Mouse (Mus musculus) limb, embryonic 11.5 days (tissue): ENCODE results near the gene Smoc1. TPM values are rescaled to one million over a fixed set of nuclear protein-coding genes. Genes with fewer than 3 reads are reported as not detected.
A peak's percentile ranks its signal among the peaks of the same experiment; 100 is the strongest.

Experiments used
- ATAC-seq: fragments of 200-750 bp; cut with Nextera tagmentation; 2 replicates; pipeline ENCODE4 v1.8.0; 2017; ENCODE audit warnings: low read depth; ENCODE audit not compliant: insufficient number of reproducible peaks, low FRiP score, low TSS enrichment
- DNase-seq: peaks from one replicate; pipeline ENCODE4 v3.0.0-alpha.2; 2015; ENCODE audit warnings: low spot score
- H3K27ac ChIP-seq: fragments of 300-500 bp; sonication (generic); replicated peaks from 2 replicates; pipeline ENCODE4 v1.5.1; 2014; ENCODE audit warnings: low read depth, mild to moderate bottlenecking, low read length
- H3K27me3 ChIP-seq: fragments of 300-500 bp; sonication (generic); 2 replicates; pipeline ENCODE4 v1.6.1; 2014; ENCODE audit warnings: mild to moderate bottlenecking, low read length, mixed read lengths; ENCODE audit not compliant: control insufficient read depth, insufficient read depth
- H3K36me3 ChIP-seq: fragments of 300-500 bp; sonication (generic); 2 replicates; pipeline ENCODE4 v1.6.1; 2014; ENCODE audit warnings: mild to moderate bottlenecking, low read length, moderate library complexity, mixed read lengths; ENCODE audit not compliant: control insufficient read depth, insufficient read depth
- H3K4me1 ChIP-seq: fragments of 300-500 bp; sonication (generic); 2 replicates; pipeline ENCODE4 v1.6.1; 2014; ENCODE audit warnings: low read length, mixed read lengths; ENCODE audit not compliant: control insufficient read depth, insufficient read depth
- H3K4me2 ChIP-seq: fragments of 300-500 bp; sonication (generic); 2 replicates; pipeline ENCODE4 v1.6.1; 2014; ENCODE audit warnings: low read depth, mild to moderate bottlenecking, moderate library complexity; ENCODE audit not compliant: severe bottlenecking
- H3K4me3 ChIP-seq: fragments of 300-500 bp; sonication (generic); 2 replicates; pipeline ENCODE4 v1.5.1; 2014; ENCODE audit warnings: low read depth, low read length
- H3K9ac ChIP-seq: fragments of 300-500 bp; sonication (generic); 2 replicates; pipeline ENCODE4 v1.6.1; 2014; ENCODE audit warnings: mild to moderate bottlenecking, low read length
- H3K9me3 ChIP-seq: fragments of 300-500 bp; sonication (generic); 2 replicates; pipeline ENCODE4 v1.6.1; 2016; ENCODE audit warnings: low read length; ENCODE audit not compliant: control insufficient read depth
- WGBS: fragments of 180-500 bp; shearing (Covaris S2); extraction: QIAGEN DNeasy Blood & Tissue Kit; methylation state at CpG from one replicate; pipeline ENCODE4 v1.1.7; 2014; 5-methylcytosine and 5-hydroxymethylcytosine counted together
- polyA plus RNA-seq: library from polyadenylated mRNA; unstranded; fragments of >200 nt; fragmentation: Nextera tagmentation; extraction: Ambion mirVana; gene quantifications from 2 replicates; pipeline ENCODE4 v1.2.1, GENCODE M21; 2014

The Smoc1 gene
- polyA plus RNA-seq, 1 experiment from 2014 or later: 15.6 TPM

GRCm38 (mm10) chr12:81193968-81194367 lies 167.4 kb downstream of the Smoc1 start:
- H3K4me2 ChIP-seq: no peak overlapping the region
- no peak for ATAC-seq
- DNase-seq: no peak
- no peaks in the 10 kb centered on the region for H3K27me3 ChIP-seq
- no peak overlapping the region for H3K4me3 ChIP-seq
- H3K27ac ChIP-seq: no peak overlapping the region
- H3K9me3 ChIP-seq: no peaks in the 10 kb centered on the region
- no peaks in the 10 kb centered on the region for H3K36me3 ChIP-seq
- H3K4me1 ChIP-seq: no peaks in the 10 kb centered on the region
- H3K9ac ChIP-seq: no peak overlapping the region
- 90% methylated on average over 2 of the region's 2 CpGs for WGBS

GRCm38 (mm10) chr12:81197468-81198075 lies 171.0 kb downstream of the Smoc1 start:
- Histone ChIP-seq H3K4me3 (no peak overlapping the region), H3K36me3 (no peaks in the 10 kb centered on the region), H3K9me3 (no peaks in the 10 kb centered on the region), H3K27me3 (no peaks in the 10 kb centered on the region), H3K9ac (no peak overlapping the region), H3K27ac (no peak overlapping the region), H3K4me1 (no peaks in the 10 kb centered on the region), H3K4me2 (no peak overlapping the region)
- ATAC-seq (no peak), DNase-seq (no peak)
- 77% methylated on average over 5 of the region's 5 CpGs for WGBS

DNA sequence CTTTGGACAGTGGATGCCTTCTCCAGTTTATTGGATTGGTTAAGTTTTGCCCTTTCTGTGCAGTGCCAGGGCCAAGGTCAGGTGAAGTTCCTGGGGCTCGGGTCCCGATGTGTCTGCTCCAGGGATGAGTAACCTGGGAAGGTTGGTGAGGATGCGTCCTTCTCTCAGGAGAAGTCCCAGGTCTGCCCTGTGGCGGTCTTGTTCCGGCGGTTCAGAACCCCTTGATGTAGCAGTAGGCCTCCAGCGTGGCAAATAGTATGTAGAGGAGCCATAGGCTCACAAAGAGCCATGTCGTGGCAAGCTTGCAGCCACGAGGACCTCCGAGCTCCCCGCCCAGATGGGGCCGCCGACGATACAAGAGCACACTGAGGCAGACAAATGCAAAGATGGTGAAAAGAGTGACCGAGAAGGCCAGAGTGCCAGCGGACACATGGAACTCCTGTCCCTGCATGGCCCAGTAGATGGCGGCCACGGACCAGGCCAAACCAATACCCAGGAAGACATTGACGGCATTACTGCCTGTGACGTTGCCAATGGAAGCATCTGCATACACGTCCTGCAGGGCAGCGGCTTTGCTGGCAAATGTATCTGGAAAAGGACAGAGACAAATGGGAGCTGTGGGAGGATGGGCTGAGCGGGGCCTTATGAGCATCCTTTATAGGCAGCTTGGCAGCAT lies 172.8 kb downstream of the Smoc1 start:
- Histone ChIP-seq H3K27ac (no peak overlapping the region), H3K9me3 (no peaks in the 10 kb centered on the region), H3K4me2 (no peak overlapping the region; the same call in 1 of the 2 replicates), H3K36me3 (no peaks in the 10 kb centered on the region), H3K27me3 (no peaks in the 10 kb centered on the region), H3K9ac (no peak overlapping the region), H3K4me1 (no peaks in the 10 kb centered on the region), H3K4me3 (no peak overlapping the region)
- WGBS: 34% methylated on average over 23 of the region's 23 CpGs
- DNase-seq (peak; percentile 80), ATAC-seq (no peak)

DNA sequence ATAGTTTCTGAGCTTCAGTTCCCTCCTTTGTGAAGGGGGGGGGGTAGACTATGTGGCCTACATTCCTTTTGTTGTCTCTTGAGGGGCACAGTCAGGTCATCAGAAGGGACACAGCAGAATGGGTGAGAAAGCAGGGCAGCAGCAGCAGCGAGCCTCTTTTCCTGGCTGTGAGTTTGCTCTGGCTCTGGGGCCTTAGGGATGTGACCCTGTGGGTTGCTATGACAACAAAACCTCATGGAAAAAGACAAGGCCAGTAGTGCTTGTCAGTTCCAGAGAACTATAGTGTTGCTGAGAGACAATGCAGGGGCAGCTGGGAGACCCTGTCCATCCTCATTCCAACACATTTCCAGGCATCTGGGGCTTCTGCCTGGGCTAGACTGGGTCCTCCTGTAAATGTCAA lies 176.6 kb downstream of the Smoc1 start:
- H3K9ac ChIP-seq: no peak overlapping the region
- 50% methylated on average over 1 of the region's 1 CpGs for WGBS
- no peaks in the 10 kb centered on the region for H3K4me1 ChIP-seq
- no peaks in the 10 kb centered on the region for H3K27me3 ChIP-seq
- no peaks in the 10 kb centered on the region for H3K9me3 ChIP-seq
- no peak overlapping the region for H3K4me3 ChIP-seq
- H3K27ac ChIP-seq: no peak overlapping the region
- no peaks in the 10 kb centered on the region for H3K36me3 ChIP-seq
- no peak for DNase-seq
- no peak for ATAC-seq
- no peak overlapping the region for H3K4me2 ChIP-seq

DNA sequence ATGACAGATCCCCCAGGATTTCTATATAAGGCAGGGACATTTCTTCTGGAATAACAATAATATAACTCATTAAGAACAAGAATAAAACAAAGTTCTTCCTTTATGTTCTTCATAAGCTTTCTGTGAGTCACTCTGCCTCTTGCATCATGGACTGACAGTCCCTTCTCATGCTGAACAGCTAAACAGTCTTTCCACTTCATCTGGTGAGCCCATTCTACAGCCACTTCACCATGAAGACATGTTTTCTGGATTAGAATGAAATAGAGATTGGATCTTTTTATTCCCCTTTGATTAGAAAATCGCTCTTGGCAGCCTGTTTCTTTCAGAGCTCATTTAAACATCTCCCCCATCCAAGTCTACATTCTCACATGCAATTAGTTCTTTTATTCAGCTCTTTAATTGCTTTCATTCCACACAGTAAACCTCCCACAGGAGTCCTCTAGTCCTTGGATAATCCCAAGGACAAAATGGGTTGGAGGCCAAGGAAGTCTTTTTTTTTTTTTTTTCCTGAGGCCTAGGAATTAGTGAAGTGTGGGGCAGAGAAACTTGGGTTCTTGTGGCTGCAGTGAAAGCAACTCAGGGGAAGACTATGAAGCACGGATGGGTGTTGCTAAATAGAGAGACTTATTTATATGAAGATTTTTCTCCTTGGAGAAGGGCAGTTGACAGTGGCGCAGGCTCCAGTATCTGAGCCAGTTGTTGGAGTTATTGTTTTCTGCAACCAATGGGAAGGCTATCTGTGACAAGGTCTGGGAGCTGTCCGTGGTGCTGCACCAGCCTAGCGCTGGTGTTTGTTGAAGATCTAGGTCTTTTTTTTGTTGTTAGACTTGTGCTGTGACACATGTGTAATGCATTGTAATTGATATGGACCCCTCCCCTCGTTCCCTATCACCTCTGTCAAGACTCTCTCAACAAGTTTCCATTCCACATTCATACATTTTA lies 179.3 kb downstream of the Smoc1 start:
- no peaks in the 10 kb centered on the region for H3K27me3 ChIP-seq
- H3K9me3 ChIP-seq: no peaks in the 10 kb centered on the region
- no peak overlapping the region for H3K4me3 ChIP-seq
- no peak overlapping the region for H3K27ac ChIP-seq
- H3K4me1 ChIP-seq: no peaks in the 10 kb centered on the region
- WGBS: 28% methylated on average over 6 of the region's 6 CpGs
- DNase-seq (peak; percentile 88), ATAC-seq (no peak)
- no peak overlapping the region for H3K4me2 ChIP-seq
- no peaks in the 10 kb centered on the region for H3K36me3 ChIP-seq
- no peak overlapping the region for H3K9ac ChIP-seq

DNA sequence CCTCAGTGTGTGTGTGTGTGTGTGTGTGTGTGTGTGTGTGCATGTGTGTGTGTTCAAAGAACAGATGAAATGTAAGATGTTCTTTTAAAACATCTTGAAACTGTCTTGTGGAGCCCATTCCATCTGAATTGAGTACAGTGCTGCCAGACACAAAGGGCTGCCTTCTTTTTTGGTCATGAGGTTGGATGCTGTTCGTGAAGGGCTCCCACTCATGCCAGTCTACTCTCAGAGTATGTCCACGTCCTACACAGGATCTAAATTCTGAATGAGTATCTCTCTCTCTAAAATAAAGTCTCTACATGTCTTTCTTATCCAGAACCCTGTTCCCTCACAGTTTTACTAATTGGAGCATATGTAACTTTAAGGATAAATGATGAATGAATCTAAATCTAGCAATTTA lies 182.0 kb downstream of the Smoc1 start:
- 70% methylated on average over 2 of the region's 2 CpGs for WGBS
- ATAC-seq (no peak), DNase-seq (no peak)
- Histone ChIP-seq H3K4me3 (no peak overlapping the region), H3K9ac (no peak overlapping the region), H3K36me3 (no peaks in the 10 kb centered on the region), H3K9me3 (no peaks in the 10 kb centered on the region), H3K27me3 (no peaks in the 10 kb centered on the region), H3K4me1 (no peaks in the 10 kb centered on the region), H3K27ac (no peak overlapping the region), H3K4me2 (no peak overlapping the region)

DNA sequence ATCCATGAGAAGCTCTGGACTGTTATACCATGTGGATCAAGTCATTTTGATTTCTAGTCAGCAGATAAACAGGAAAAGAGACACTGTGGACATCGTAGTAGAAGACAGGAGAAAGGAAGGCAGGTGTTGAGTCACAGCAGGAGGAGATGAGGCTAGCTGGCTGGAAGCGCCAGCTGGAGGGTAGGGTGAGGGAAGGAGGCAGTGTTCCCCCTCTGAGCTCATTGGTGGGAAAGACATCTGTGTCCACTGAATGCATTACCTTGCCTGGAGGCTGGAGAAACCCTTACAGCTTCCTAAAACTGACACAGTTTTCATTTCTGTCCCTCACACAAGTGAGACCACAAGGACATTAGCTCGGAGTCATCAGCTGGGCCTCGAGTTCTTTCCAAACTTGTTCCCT lies 192.7 kb downstream of the Smoc1 start:
- ATAC-seq: no peak
- Histone ChIP-seq H3K9ac (no peak overlapping the region), H3K9me3 (no peaks in the 10 kb centered on the region), H3K27me3 (no peaks in the 10 kb centered on the region), H3K36me3 (no peaks in the 10 kb centered on the region), H3K4me2 (no peak overlapping the region), H3K4me1 (no peaks in the 10 kb centered on the region), H3K4me3 (no peak overlapping the region), H3K27ac (no peak overlapping the region)
- 62% methylated on average over 4 of the region's 4 CpGs for whole genome bisulfite sequencing
- DNase-seq: no peak

GRCm38 (mm10) chr12:81223276-81223675 lies 196.7 kb downstream of the Smoc1 start:
- Histone ChIP-seq H3K4me1 (no peaks in the 10 kb centered on the region), H3K36me3 (no peaks in the 10 kb centered on the region), H3K4me2 (no peak overlapping the region), H3K9ac (no peak overlapping the region), H3K27me3 (no peaks in the 10 kb centered on the region), H3K27ac (no peak overlapping the region), H3K9me3 (no peaks in the 10 kb centered on the region), H3K4me3 (no peak overlapping the region)
- DNase-seq: no peak
- WGBS: 84% methylated on average over 2 of the region's 2 CpGs
- no peak for ATAC-seq
